Mouse (Mus musculus) adrenal gland, adult 2 months (tissue): ENCODE data around the gene St6galnac4. TPM values are rescaled to one million over a fixed set of nuclear protein-coding genes. Genes with fewer than 3 reads are reported as not detected.
A peak's percentile ranks its signal among the peaks of the same experiment; 100 is the strongest.

ENCODE experiments used
- DNase-seq: peaks from one replicate; pipeline ENCODE4 v3.0.0; 2021
- polyA plus RNA-seq: library from polyadenylated mRNA; depleted of rRNA; stranded (reverse); fragments of >200 nt; gene quantifications from 2 replicates; pipeline ENCODE4 v1.2.3, GENCODE M21; 2012
- total RNA-seq, 2 experiments: library from RNA; stranded (reverse); gene quantifications; 2 replicates each; pipeline ENCODE4 v1.2.3; 2021

St6galnac4 gene
- total and polyA plus RNA-seq, 3 experiments = 5.6 to 15.4 (median 14.5) TPM

GRCm38 (mm10) chr2:32570698-32571494 is 16.0 kb upstream of the St6galnac4 start, which contains the start of gene Dpm2:
Gene Dpm2, plus strand, starts transcription at chr2:32570858.
- peak; percentile 93 for DNase-seq

- no peak for DNase-seq
Observed at GRCm38 (mm10) chr2:32572196-32572595, 14.7 kb upstream of the St6galnac4 start.

GRCm38 (mm10) chr2:32574497-32574896 is 12.4 kb upstream of the St6galnac4 start, which contains the start of gene Pip5kl1:
Gene Pip5kl1, plus strand, starts transcription at chr2:32574797.
- no peak for DNase-seq

- DNase-seq = peak; percentile 53
Observed at GRCm38 (mm10) chr2:32574901-32575585, 11.9 kb upstream of the St6galnac4 start.

GRCm38 (mm10) chr2:32575586-32576160 is 11.2 kb upstream of the St6galnac4 start, which contains the start of gene 9430097D07Rik:
Gene 9430097D07Rik, minus strand, starts transcription at chr2:32575684.
- peak; percentile 27 for DNase-seq

- DNase-seq = no peak
Observed at GRCm38 (mm10) chr2:32576532-32576931, 10.4 kb upstream of the St6galnac4 start.

GRCm38 (mm10) chr2:32578146-32579046 is 8.5 kb upstream of the St6galnac4 start:
- peak; percentile 64 for DNase-seq

GRCm38 (mm10) chr2:32581450-32582095 is 5.3 kb upstream of the St6galnac4 start:
- DNase-seq = peak; percentile 47

GRCm38 (mm10) chr2:32582830-32583799 is 3.8 kb upstream of the St6galnac4 start:
- peak; percentile 86 for DNase-seq

GRCm38 (mm10) chr2:32585149-32585714 is 1.7 kb upstream of the St6galnac4 start:
- DNase-seq = no peak

- DNase-seq = no peak
Observed at GRCm38 (mm10) chr2:32587731-32588321, 931 bp downstream of the St6galnac4 start.

GRCm38 (mm10) chr2:32589213-32589795 is 2.4 kb downstream of the St6galnac4 start:
- peak; percentile 69 for DNase-seq

GRCm38 (mm10) chr2:32590224-32590623 is 3.3 kb downstream of the St6galnac4 start:
- no peak for DNase-seq

GRCm38 (mm10) chr2:32591249-32591648 is 4.4 kb downstream of the St6galnac4 start:
- DNase-seq = no peak

GRCm38 (mm10) chr2:32596725-32597124 is 9.8 kb downstream of the St6galnac4 start:
- peak; percentile 48 for DNase-seq

GRCm38 (mm10) chr2:32597248-32597647 is 10.4 kb downstream of the St6galnac4 start:
- no peak for DNase-seq

- no peak for DNase-seq
Observed at GRCm38 (mm10) chr2:32597699-32598098, 10.8 kb downstream of the St6galnac4 start.

- no peak for DNase-seq
Observed at GRCm38 (mm10) chr2:32598506-32598905, 11.6 kb downstream of the St6galnac4 start.

GRCm38 (mm10) chr2:32599409-32599808 is 12.5 kb downstream of the St6galnac4 start, which contains the start of gene St6galnac6:
Gene St6galnac6, plus strand, starts transcription at chr2:32599709.
- no peak for DNase-seq
